Mouse (Mus musculus): ENCODE results near the gene Tsc22d1. TPM values are rescaled to one million over a fixed set of nuclear protein-coding genes. Genes with fewer than 3 reads are reported as not detected.

Gene Tsc22d1
- polyA plus RNA-seq, 1 experiment: 153 TPM

- peak; percentile 51 for DNase-seq
- WGBS: 54% methylated on average over 11 of the region's 11 CpGs
- TF ChIP-seq CTCF (conservative IDR thresholded peaks at IDR 0.05; ENCODE audit: insufficient read depth, insufficient read length, low read depth, low read length): no peak
- TF ChIP-seq POLR2A (IDR thresholded peaks at IDR 0.05; ENCODE audit: low read depth, low read length): no peak
These were observed 98.8 kb downstream of the Tsc22d1 start for GRCm38 (mm10) chr14:76513395-76514049.

GRCm38 (mm10) chr14:76514050-76514585 lies 99.4 kb downstream of the Tsc22d1 start:
- Histone ChIP-seq H3K27ac (ENCODE audit: insufficient read depth, low read depth, low read length) (no peak overlapping the region), H3K4me1 (ENCODE audit: control insufficient read depth, insufficient read depth, low read length) (no peaks in the 10 kb centered on the region), H3K4me3 (ENCODE audit: insufficient read depth, low read depth, low read length) (no peak overlapping the region), H3K27me3 (replicated peaks; ENCODE audit: control insufficient read depth, insufficient read depth, low read length) (no peaks in the 10 kb centered on the region), H3K36me3 (ENCODE audit: control insufficient read depth, insufficient read depth, low read length) (no peaks in the 10 kb centered on the region)
- no peak for TF ChIP-seq CTCF (conservative IDR thresholded peaks at IDR 0.05; ENCODE audit: insufficient read depth, insufficient read length, low read depth, low read length)
- TF ChIP-seq POLR2A (IDR thresholded peaks at IDR 0.05; ENCODE audit: low read depth, low read length): no peak
- WGBS: 63% methylated on average over 6 of the region's 6 CpGs
- no peak for DNase-seq

More at GRCm38 (mm10) chr14:76513395-76514049, 98.8 kb downstream of the Tsc22d1 start:
- no peaks in the 10 kb centered on the region for H3K36me3 ChIP-seq (ENCODE audit: control insufficient read depth, insufficient read depth, low read length)
- H3K27ac ChIP-seq (ENCODE audit: insufficient read depth, low read depth, low read length): no peak overlapping the region
- H3K4me1 ChIP-seq (ENCODE audit: control insufficient read depth, insufficient read depth, low read length): no peaks in the 10 kb centered on the region
- H3K4me3 ChIP-seq (ENCODE audit: insufficient read depth, low read depth, low read length): no peak overlapping the region
- H3K27me3 ChIP-seq (replicated peaks; ENCODE audit: control insufficient read depth, insufficient read depth, low read length): no peaks in the 10 kb centered on the region

GRCm38 (mm10) chr14:76515620-76516019 lies 100.9 kb downstream of the Tsc22d1 start:
- WGBS: 82% methylated on average over 7 of the region's 7 CpGs
- H3K36me3 ChIP-seq (ENCODE audit: control insufficient read depth, insufficient read depth, low read length): no peaks in the 10 kb centered on the region
- no peak overlapping the region for H3K4me3 ChIP-seq (ENCODE audit: insufficient read depth, low read depth, low read length)
- H3K27ac ChIP-seq (ENCODE audit: insufficient read depth, low read depth, low read length): no peak overlapping the region
- no peaks in the 10 kb centered on the region; the same call in 1 of the 2 replicates for H3K4me1 ChIP-seq (ENCODE audit: control insufficient read depth, insufficient read depth, low read length)
- TF ChIP-seq POLR2A (IDR thresholded peaks at IDR 0.05; ENCODE audit: low read depth, low read length) (no peak), CTCF (conservative IDR thresholded peaks at IDR 0.05; ENCODE audit: insufficient read depth, insufficient read length, low read depth, low read length) (no peak)
- H3K27me3 ChIP-seq (replicated peaks; ENCODE audit: control insufficient read depth, insufficient read depth, low read length): no peaks in the 10 kb centered on the region
- DNase-seq: no peak

GRCm38 (mm10) chr14:76518217-76518616 lies 103.5 kb downstream of the Tsc22d1 start:
- Histone ChIP-seq H3K27me3 (replicated peaks; ENCODE audit: control insufficient read depth, insufficient read depth, low read length) (no peaks in the 10 kb centered on the region), H3K27ac (ENCODE audit: insufficient read depth, low read depth, low read length) (no peak overlapping the region), H3K4me1 (ENCODE audit: control insufficient read depth, insufficient read depth, low read length) (no peaks in the 10 kb centered on the region; the same call in 1 of the 2 replicates), H3K36me3 (ENCODE audit: control insufficient read depth, insufficient read depth, low read length) (no peaks in the 10 kb centered on the region), H3K4me3 (ENCODE audit: insufficient read depth, low read depth, low read length) (no peak overlapping the region)
- no peak for DNase-seq
- no peak for TF ChIP-seq POLR2A (IDR thresholded peaks at IDR 0.05; ENCODE audit: low read depth, low read length)
- TF ChIP-seq CTCF (conservative IDR thresholded peaks at IDR 0.05; ENCODE audit: insufficient read depth, insufficient read length, low read depth, low read length): no peak
- WGBS: 90% methylated on average over 5 of the region's 5 CpGs

GRCm38 (mm10) chr14:76520606-76521005 lies 105.8 kb downstream of the Tsc22d1 start:
- WGBS: 26% methylated on average over 4 of the region's 4 CpGs
- no peak overlapping the region for H3K27ac ChIP-seq (ENCODE audit: insufficient read depth, low read depth, low read length)
- no peak for TF ChIP-seq POLR2A (IDR thresholded peaks at IDR 0.05; ENCODE audit: low read depth, low read length)
- no peak for TF ChIP-seq CTCF (conservative IDR thresholded peaks at IDR 0.05; ENCODE audit: insufficient read depth, insufficient read length, low read depth, low read length)
- peak; percentile 45 for DNase-seq
- H3K27me3 ChIP-seq (replicated peaks; ENCODE audit: control insufficient read depth, insufficient read depth, low read length): no peaks in the 10 kb centered on the region
- H3K36me3 ChIP-seq (ENCODE audit: control insufficient read depth, insufficient read depth, low read length): no peaks in the 10 kb centered on the region
- no peak overlapping the region for H3K4me3 ChIP-seq (ENCODE audit: insufficient read depth, low read depth, low read length)
- no peaks in the 10 kb centered on the region; the same call in 1 of the 2 replicates for H3K4me1 ChIP-seq (ENCODE audit: control insufficient read depth, insufficient read depth, low read length)

- TF ChIP-seq POLR2A (IDR thresholded peaks at IDR 0.05; ENCODE audit: low read depth, low read length): no peak
- TF ChIP-seq CTCF (conservative IDR thresholded peaks at IDR 0.05; ENCODE audit: insufficient read depth, insufficient read length, low read depth, low read length): no peak
- no peak for DNase-seq
- H3K27me3 ChIP-seq (replicated peaks; ENCODE audit: control insufficient read depth, insufficient read depth, low read length): no peaks in the 10 kb centered on the region
These were observed 106.5 kb downstream of the Tsc22d1 start for GRCm38 (mm10) chr14:76521308-76521707.

GRCm38 (mm10) chr14:76523344-76523743 lies 108.6 kb downstream of the Tsc22d1 start:
- Histone ChIP-seq H3K27me3 (replicated peaks; ENCODE audit: control insufficient read depth, insufficient read depth, low read length) (no peaks in the 10 kb centered on the region), H3K27ac (ENCODE audit: insufficient read depth, low read depth, low read length) (no peak overlapping the region), H3K36me3 (ENCODE audit: control insufficient read depth, insufficient read depth, low read length) (no peaks in the 10 kb centered on the region), H3K4me3 (ENCODE audit: insufficient read depth, low read depth, low read length) (no peak overlapping the region), H3K4me1 (ENCODE audit: control insufficient read depth, insufficient read depth, low read length) (no peaks in the 10 kb centered on the region; the same call in 1 of the 2 replicates)
- 88% methylated on average over 1 of the region's 1 CpGs for WGBS
- TF ChIP-seq CTCF (conservative IDR thresholded peaks at IDR 0.05; ENCODE audit: insufficient read depth, insufficient read length, low read depth, low read length): no peak
- TF ChIP-seq POLR2A (IDR thresholded peaks at IDR 0.05; ENCODE audit: low read depth, low read length): no peak
- no peak for DNase-seq

More at GRCm38 (mm10) chr14:76521308-76521707, 106.5 kb downstream of the Tsc22d1 start:
- H3K36me3 ChIP-seq (ENCODE audit: control insufficient read depth, insufficient read depth, low read length): no peaks in the 10 kb centered on the region
- H3K4me3 ChIP-seq (ENCODE audit: insufficient read depth, low read depth, low read length): no peak overlapping the region
- H3K27ac ChIP-seq (ENCODE audit: insufficient read depth, low read depth, low read length): no peak overlapping the region
- no peaks in the 10 kb centered on the region; the same call in 1 of the 2 replicates for H3K4me1 ChIP-seq (ENCODE audit: control insufficient read depth, insufficient read depth, low read length)
- 85% methylated on average over 3 of the region's 3 CpGs for WGBS
